Mouse (Mus musculus): ENCODE data around the gene Ankrd39. TPM values are rescaled to one million over a fixed set of nuclear protein-coding genes. Genes with fewer than 3 reads are reported as not detected.

The Ankrd39 gene
- polyA plus RNA-seq, 1 experiment from 2014 or later: 14.0 TPM

- H3K4me1 ChIP-seq (ENCODE audit: control insufficient read depth, insufficient read depth, low read length): no peaks in the 10 kb centered on the region; the same call in 1 of the 2 replicates
- H3K4me2 ChIP-seq: no peak overlapping the region
- H3K9ac ChIP-seq (ENCODE audit: low read length): no peak overlapping the region
- WGBS: 94% methylated on average over 9 of the region's 9 CpGs
- H3K4me3 ChIP-seq (ENCODE audit: low read depth, low read length): no peak overlapping the region
- H3K27ac ChIP-seq (ENCODE audit: low read depth, low read length): no peak overlapping the region
- H3K27me3 ChIP-seq (ENCODE audit: control insufficient read depth, insufficient read depth, low read length): no peaks in the 10 kb centered on the region
- no peaks in the 10 kb centered on the region for H3K9me3 ChIP-seq (ENCODE audit: control insufficient read depth, low read length)
- peaks cover 22% of the 10 kb centered on the region for H3K36me3 ChIP-seq (ENCODE audit: control insufficient read depth, insufficient read depth, low read length)
- ATAC-seq (ENCODE audit: low FRiP score) (no peak), DNase-seq (ENCODE audit: low spot score, missing footprints) (no peak)
Measured at GRCm38 (mm10) chr1:36523332-36524013, 23.8 kb downstream of the Ankrd39 start.

GRCm38 (mm10) chr1:36522210-36522609, 25.0 kb downstream of the Ankrd39 start:
- H3K9ac ChIP-seq (ENCODE audit: low read length): no peak overlapping the region
- no peak overlapping the region for H3K4me2 ChIP-seq
- H3K4me1 ChIP-seq (ENCODE audit: control insufficient read depth, insufficient read depth, low read length): no peaks in the 10 kb centered on the region
- peaks cover 22% of the 10 kb centered on the region for H3K36me3 ChIP-seq (ENCODE audit: control insufficient read depth, insufficient read depth, low read length)
- ATAC-seq (ENCODE audit: low FRiP score): no peak
- WGBS: 95% methylated on average over 7 of the region's 7 CpGs
- H3K27ac ChIP-seq (ENCODE audit: low read depth, low read length): no peak overlapping the region
- H3K27me3 ChIP-seq (ENCODE audit: control insufficient read depth, insufficient read depth, low read length): no peaks in the 10 kb centered on the region
- DNase-seq (ENCODE audit: low spot score, missing footprints): no peak
- H3K9me3 ChIP-seq (ENCODE audit: control insufficient read depth, low read length): no peaks in the 10 kb centered on the region
- no peak overlapping the region for H3K4me3 ChIP-seq (ENCODE audit: low read depth, low read length)

GRCm38 (mm10) chr1:36519626-36520025, 27.6 kb downstream of the Ankrd39 start:
- Histone ChIP-seq H3K36me3 (ENCODE audit: control insufficient read depth, insufficient read depth, low read length) (peaks cover 12% of the 10 kb centered on the region), H3K4me2 (no peak overlapping the region), H3K27me3 (ENCODE audit: control insufficient read depth, insufficient read depth, low read length) (no peaks in the 10 kb centered on the region), H3K4me1 (ENCODE audit: control insufficient read depth, insufficient read depth, low read length) (peaks cover 5% of the 10 kb centered on the region; the same call in 1 of the 2 replicates), H3K9ac (ENCODE audit: low read length) (no peak overlapping the region), H3K4me3 (ENCODE audit: low read depth, low read length) (no peak overlapping the region), H3K27ac (ENCODE audit: low read depth, low read length) (no peak overlapping the region), H3K9me3 (ENCODE audit: control insufficient read depth, low read length) (no peaks in the 10 kb centered on the region)
- 88% methylated on average over 11 of the region's 11 CpGs for WGBS
- ATAC-seq (ENCODE audit: low FRiP score): no peak
- peak; percentile 19 for DNase-seq (ENCODE audit: low spot score, missing footprints)

GRCm38 (mm10) chr1:36518259-36518658, 29.0 kb downstream of the Ankrd39 start:
- ATAC-seq (ENCODE audit: low FRiP score): no peak
- Histone ChIP-seq H3K36me3 (ENCODE audit: control insufficient read depth, insufficient read depth, low read length) (peaks cover 11% of the 10 kb centered on the region; the same call in 1 of the 2 replicates), H3K27me3 (ENCODE audit: control insufficient read depth, insufficient read depth, low read length) (no peaks in the 10 kb centered on the region)

GRCm38 (mm10) chr1:36513718-36514117, 33.5 kb downstream of the Ankrd39 start:
- Histone ChIP-seq H3K4me3 (ENCODE audit: low read depth, low read length) (peak overlapping the region; percentile 80), H3K9ac (ENCODE audit: low read length) (peak overlapping the region; percentile 82), H3K4me2 (peak overlapping the region; percentile 61), H3K27ac (ENCODE audit: low read depth, low read length) (no peak overlapping the region), H3K36me3 (ENCODE audit: control insufficient read depth, insufficient read depth, low read length) (0 out of 2 replicates have a peak, but pooled peaks cover 2% of the 10 kb centered on the region), H3K27me3 (ENCODE audit: control insufficient read depth, insufficient read depth, low read length) (no peaks in the 10 kb centered on the region), H3K4me1 (ENCODE audit: control insufficient read depth, insufficient read depth, low read length) (peaks cover 18% of the 10 kb centered on the region; the same call in 1 of the 2 replicates), H3K9me3 (ENCODE audit: control insufficient read depth, low read length) (no peaks in the 10 kb centered on the region)
- DNase-seq (ENCODE audit: low spot score, missing footprints) (no peak), ATAC-seq (ENCODE audit: low FRiP score) (no peak)
- WGBS: 48% methylated on average over 2 of the region's 2 CpGs

More at GRCm38 (mm10) chr1:36518259-36518658, 29.0 kb downstream of the Ankrd39 start:
- H3K4me3 ChIP-seq (ENCODE audit: low read depth, low read length): no peak overlapping the region
- H3K4me1 ChIP-seq (ENCODE audit: control insufficient read depth, insufficient read depth, low read length): peaks cover 15% of the 10 kb centered on the region; the same call in 1 of the 2 replicates
- peak; percentile 35 for DNase-seq (ENCODE audit: low spot score, missing footprints)
- no peak overlapping the region for H3K9ac ChIP-seq (ENCODE audit: low read length)
- no peaks in the 10 kb centered on the region for H3K9me3 ChIP-seq (ENCODE audit: control insufficient read depth, low read length)
- H3K4me2 ChIP-seq: no peak overlapping the region
- 85% methylated on average over 3 of the region's 3 CpGs for WGBS
- no peak overlapping the region for H3K27ac ChIP-seq (ENCODE audit: low read depth, low read length)

- H3K9me3 ChIP-seq (ENCODE audit: control insufficient read depth, low read length): no peaks in the 10 kb centered on the region
- H3K9ac ChIP-seq (ENCODE audit: low read length): peak overlapping the region; percentile 82
- 12% methylated on average over 1 of the region's 1 CpGs for WGBS
- H3K4me3 ChIP-seq (ENCODE audit: low read depth, low read length): peak overlapping the region; percentile 80
- no peak for ATAC-seq (ENCODE audit: low FRiP score)
- no peak for DNase-seq (ENCODE audit: low spot score, missing footprints)
- H3K27me3 ChIP-seq (ENCODE audit: control insufficient read depth, insufficient read depth, low read length): no peaks in the 10 kb centered on the region
- H3K4me1 ChIP-seq (ENCODE audit: control insufficient read depth, insufficient read depth, low read length): peaks cover 18% of the 10 kb centered on the region; the same call in 1 of the 2 replicates
- peak overlapping the region; percentile 61 for H3K4me2 ChIP-seq
- no peak overlapping the region for H3K27ac ChIP-seq (ENCODE audit: low read depth, low read length)
- H3K36me3 ChIP-seq (ENCODE audit: control insufficient read depth, insufficient read depth, low read length): 0 out of 2 replicates have a peak, but pooled peaks cover 2% of the 10 kb centered on the region
Measured at GRCm38 (mm10) chr1:36513310-36513709, 33.9 kb downstream of the Ankrd39 start.

- no peaks in the 10 kb centered on the region for H3K27me3 ChIP-seq (ENCODE audit: control insufficient read depth, insufficient read depth, low read length)
- H3K4me2 ChIP-seq: peak overlapping the region; percentile 61
- H3K9me3 ChIP-seq (ENCODE audit: control insufficient read depth, low read length): no peaks in the 10 kb centered on the region
- ATAC-seq (ENCODE audit: low FRiP score) (no peak), DNase-seq (ENCODE audit: low spot score, missing footprints) (peak; percentile 92)
- peak overlapping the region; percentile 80 for H3K4me3 ChIP-seq (ENCODE audit: low read depth, low read length)
- WGBS: 2% methylated on average over 16 of the region's 16 CpGs
- 0 out of 2 replicates have a peak, but pooled peaks cover 2% of the 10 kb centered on the region for H3K36me3 ChIP-seq (ENCODE audit: control insufficient read depth, insufficient read depth, low read length)
- peaks cover 18% of the 10 kb centered on the region; the same call in 1 of the 2 replicates for H3K4me1 ChIP-seq (ENCODE audit: control insufficient read depth, insufficient read depth, low read length)
- H3K27ac ChIP-seq (ENCODE audit: low read depth, low read length): no peak overlapping the region
- peak overlapping the region; percentile 82 for H3K9ac ChIP-seq (ENCODE audit: low read length)
Measured at GRCm38 (mm10) chr1:36512966-36513280, 34.3 kb downstream of the Ankrd39 start.

- Histone ChIP-seq H3K9ac (ENCODE audit: low read length) (peak overlapping the region; percentile 82), H3K4me1 (ENCODE audit: control insufficient read depth, insufficient read depth, low read length) (peaks cover 18% of the 10 kb centered on the region; the same call in 1 of the 2 replicates), H3K27me3 (ENCODE audit: control insufficient read depth, insufficient read depth, low read length) (no peaks in the 10 kb centered on the region), H3K27ac (ENCODE audit: low read depth, low read length) (peak overlapping the region; percentile 96), H3K4me2 (peak overlapping the region; percentile 61), H3K9me3 (ENCODE audit: control insufficient read depth, low read length) (no peaks in the 10 kb centered on the region), H3K4me3 (ENCODE audit: low read depth, low read length) (peak overlapping the region; percentile 80), H3K36me3 (ENCODE audit: control insufficient read depth, insufficient read depth, low read length) (0 out of 2 replicates have a peak, but pooled peaks cover 2% of the 10 kb centered on the region)
- WGBS: under 1% methylated on average over 95 of the region's 126 CpGs
- ATAC-seq (ENCODE audit: low FRiP score): peak; percentile 72
- DNase-seq (ENCODE audit: low spot score, missing footprints): peak; percentile 91
Measured at GRCm38 (mm10) chr1:36512089-36512965, 34.9 kb downstream of the Ankrd39 start.
